In genomic region chr8:35208357-35208756, GRCm38 (mm10) we compare ENCODE assay signal across 13 mouse cellular contexts.
A peak's percentile ranks its signal among the peaks of the same experiment; 100 is the strongest.
DNase-seq lines count a peak whose midpoint lies in the region; ATAC-seq and TF ChIP-seq lines count a peak whose summit lies in the region.
"Had no signal": no experiment of that assay in that cellular context is flagged by ENCODE, and none has a peak within 500 bp of the region (broad histone marks: within the 10 kb centered on the region; RNA-seq: fewer than 3 reads in every experiment).

No protein-coding gene starts in this region.

- H3K4me3 ChIP-seq in lung, postnatal 0 days (ENCODE audit: low read depth, low read length): no peak overlapping the region
- H3K4me3 ChIP-seq in bone marrow macrophage, adult 2 months (ENCODE audit: insufficient read depth, low read length): no peak overlapping the region
- H3K4me3 ChIP-seq in kidney, embryonic 14.5 days (ENCODE audit: low read length): no peak overlapping the region
- H3K4me3 ChIP-seq: kidney, embryonic 15.5 days; limb, embryonic 15.5 days; midbrain, embryonic 15.5 days had no signal

- no peak for TF ChIP-seq CTCF in lung, postnatal 0 days (IDR thresholded peaks at IDR 0.05)
- TF ChIP-seq CTCF in bone marrow macrophage, adult 2 months (IDR thresholded peaks at IDR 0.05; ENCODE audit: low read depth, low read length): no peak

- H3K27ac ChIP-seq in lung, postnatal 0 days (ENCODE audit: low read length): no peak overlapping the region
- H3K27ac ChIP-seq in bone marrow macrophage, adult 2 months (ENCODE audit: insufficient read depth, low read depth, low read length): peak overlapping the region; percentile 47
- H3K27ac ChIP-seq in kidney, embryonic 14.5 days (ENCODE audit: low read depth, low read length): no peak overlapping the region
- H3K27ac ChIP-seq: kidney, embryonic 15.5 days; limb, embryonic 15.5 days; midbrain, embryonic 15.5 days had no signal

- no peak for TF ChIP-seq EP300 in lung, postnatal 0 days (IDR thresholded peaks at IDR 0.05)

- no peaks in the 10 kb centered on the region for H3K27me3 ChIP-seq in lung, postnatal 0 days (replicated peaks; ENCODE audit: insufficient read depth, low read length)
- no peaks in the 10 kb centered on the region for H3K27me3 ChIP-seq in kidney, embryonic 14.5 days (ENCODE audit: control insufficient read depth, insufficient read depth, low read length)
- H3K27me3 ChIP-seq: kidney, embryonic 15.5 days; limb, embryonic 15.5 days; midbrain, embryonic 15.5 days had no signal

- H3K4me2 ChIP-seq in lung, postnatal 0 days (replicated peaks; ENCODE audit: low read depth, low read length): no peak overlapping the region
- no peak overlapping the region for H3K4me2 ChIP-seq in kidney, embryonic 14.5 days (replicated peaks; ENCODE audit: low read depth, low read length)
- H3K4me2 ChIP-seq: kidney, embryonic 15.5 days; limb, embryonic 15.5 days; midbrain, embryonic 15.5 days had no signal

- DNase-seq in lung, postnatal 0 days (ENCODE audit: low spot score): peak; percentile 75
- no peak for DNase-seq in lung, adult 18-20 months
- no peak for DNase-seq in testis, postnatal 10 days (ENCODE audit: low spot score)
- DNase-seq in B cell, adult 2 months: no peak
- DNase-seq: adrenal gland, adult 8-10 months; cerebellum, adult 11 months; heart, postnatal 36 days had no signal

- H3K36me3 ChIP-seq in lung, postnatal 0 days (ENCODE audit: insufficient read depth, low read length): no peaks in the 10 kb centered on the region
- no peaks in the 10 kb centered on the region for H3K36me3 ChIP-seq in kidney, embryonic 14.5 days (ENCODE audit: control insufficient read depth, insufficient read depth, low read length)
- H3K36me3 ChIP-seq: kidney, embryonic 15.5 days; limb, embryonic 15.5 days; midbrain, embryonic 15.5 days had no signal

- ATAC-seq in lung, postnatal 0 days: peak; percentile 55; the same call in 1 of the 2 replicates
- ATAC-seq in megakaryocyte progenitor cell, adult 5-6 weeks (replicated peaks; ENCODE audit: poor library complexity): peak; percentile 84
- no peak for ATAC-seq in kidney, embryonic 14.5 days (ENCODE audit: low FRiP score, low TSS enrichment)
- ATAC-seq: midbrain, embryonic 15.5 days had no signal

- WGBS in lung, postnatal 0 days: 56% methylated on average over 5 of the region's 5 CpGs
- WGBS in kidney, embryonic 14.5 days: 80% methylated on average over 5 of the region's 5 CpGs

- H3K9me3 ChIP-seq in lung, postnatal 0 days (ENCODE audit: low read length): no peaks in the 10 kb centered on the region
- H3K9me3 ChIP-seq in kidney, embryonic 14.5 days (ENCODE audit: control insufficient read depth, low read length): no peaks in the 10 kb centered on the region
- H3K9me3 ChIP-seq: kidney, embryonic 15.5 days; limb, embryonic 15.5 days; midbrain, embryonic 15.5 days had no signal

- no peak for TF ChIP-seq POLR2A in bone marrow macrophage, adult 2 months (IDR thresholded peaks at IDR 0.05; ENCODE audit: borderline replicate concordance, low read depth, low read length)

- H3K4me1 ChIP-seq in lung, postnatal 0 days (ENCODE audit: insufficient read depth, low read depth, low read length): peaks cover 4% of the 10 kb centered on the region
- peaks cover 25% of the 10 kb centered on the region for H3K4me1 ChIP-seq in bone marrow macrophage, adult 2 months (ENCODE audit: control insufficient read depth, insufficient read depth, low read length)
- H3K4me1 ChIP-seq in kidney, embryonic 14.5 days (ENCODE audit: control insufficient read depth, insufficient read depth, low read length): peaks cover 11% of the 10 kb centered on the region
- H3K4me1 ChIP-seq: midbrain, embryonic 15.5 days had no signal

- H3K9ac ChIP-seq in lung, postnatal 0 days (replicated peaks; ENCODE audit: low read depth): no peak overlapping the region
- no peak overlapping the region for H3K9ac ChIP-seq in kidney, embryonic 14.5 days (ENCODE audit: low read depth, low read length)
- H3K9ac ChIP-seq: kidney, embryonic 15.5 days; limb, embryonic 15.5 days; midbrain, embryonic 15.5 days had no signal
